Mouse (Mus musculus) MEL-GATA-1-ER (cell line): ENCODE data around the gene Art2b.
A peak's percentile ranks its signal among the peaks of the same experiment; 100 is the strongest.
"Not testable (repeated sequence)": the region's sequence is repeated elsewhere in the genome, so short reads cannot be mapped to it uniquely, and the experiment has no call there.

Experiments
- DNase-seq: peaks from one replicate; pipeline ENCODE4 v3.0.0-alpha.2; 2012; ENCODE audit warnings: low read depth; ENCODE audit errors: extremely low read depth

Art2b gene

GRCm38 (mm10) chr7:101585408-101585807, at the start of gene Art2b:
Art2b (minus strand) TSS chr7:101585600.
- DNase-seq = no peak

DNA sequence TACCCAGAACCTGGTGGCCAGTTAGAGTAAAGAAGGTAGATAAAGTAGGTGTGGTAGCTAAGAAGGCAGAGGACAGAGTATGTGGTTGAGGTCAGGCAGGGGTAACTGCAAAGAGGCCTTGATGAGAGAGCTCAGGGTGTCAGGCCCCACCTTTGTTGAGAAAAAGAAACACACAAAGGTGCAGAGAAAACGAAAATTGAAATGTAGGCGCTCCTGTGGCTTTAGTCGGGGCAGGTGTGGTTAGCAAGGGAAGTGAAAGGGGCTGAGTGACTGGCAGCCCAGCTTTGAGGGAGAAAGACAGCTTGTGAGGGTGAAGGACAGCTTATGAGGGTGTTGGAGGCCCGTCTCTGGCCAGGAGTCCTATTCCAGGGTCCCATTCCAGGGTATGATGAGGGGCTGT, 49.1 kb upstream of the Art2b start:
- no peak for DNase-seq

DNA sequence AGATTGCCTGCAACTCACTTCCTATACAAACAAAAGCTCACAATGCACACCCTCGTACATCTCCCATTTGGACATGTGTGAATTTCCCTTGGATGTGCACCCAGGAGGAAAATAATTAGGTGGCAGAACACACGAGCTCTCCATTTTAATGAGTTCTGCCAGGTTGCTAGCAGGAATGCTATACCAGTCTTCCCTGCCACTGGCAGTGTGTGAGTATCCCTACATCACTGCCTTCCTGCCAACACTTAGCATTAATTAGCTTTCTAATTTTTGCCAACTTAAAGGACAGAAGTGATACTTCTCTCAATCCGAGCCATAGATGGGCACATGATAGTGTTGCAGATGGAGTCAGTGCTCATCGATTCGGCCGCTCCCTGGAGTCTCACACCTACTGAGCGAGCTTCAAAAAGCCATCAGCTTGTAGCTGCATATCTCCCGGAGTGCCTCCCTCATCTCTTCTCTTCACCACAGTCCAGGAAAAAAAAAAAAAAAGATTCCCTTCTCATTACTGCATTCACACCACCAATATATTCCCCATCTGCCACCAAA, 48.3 kb upstream of the Art2b start:
- no peak for DNase-seq

DNA sequence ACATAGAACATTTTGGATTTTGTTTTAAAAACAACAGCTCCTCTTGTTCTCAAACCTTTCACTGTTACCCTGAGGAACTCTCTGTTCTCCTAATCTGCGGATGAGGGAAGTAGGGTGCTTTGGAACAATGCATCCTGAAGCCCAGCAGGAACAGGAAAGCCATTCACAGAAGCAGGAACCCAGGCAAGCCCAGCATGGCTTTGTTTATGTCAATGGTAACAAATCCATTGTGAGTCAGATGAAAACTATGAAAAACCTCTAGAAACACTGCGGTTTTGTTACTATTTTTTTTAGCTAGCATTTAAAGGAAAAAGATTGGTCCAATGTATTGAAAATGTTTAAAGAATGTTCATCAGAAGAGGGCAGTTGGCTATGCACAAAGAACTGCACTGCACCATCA, 43.1 kb upstream of the Art2b start:
- no peak for DNase-seq

- not testable (repeated sequence) for DNase-seq
Observed at GRCm38 (mm10) chr7:101627166-101627565, 41.8 kb upstream of the Art2b start.

DNA sequence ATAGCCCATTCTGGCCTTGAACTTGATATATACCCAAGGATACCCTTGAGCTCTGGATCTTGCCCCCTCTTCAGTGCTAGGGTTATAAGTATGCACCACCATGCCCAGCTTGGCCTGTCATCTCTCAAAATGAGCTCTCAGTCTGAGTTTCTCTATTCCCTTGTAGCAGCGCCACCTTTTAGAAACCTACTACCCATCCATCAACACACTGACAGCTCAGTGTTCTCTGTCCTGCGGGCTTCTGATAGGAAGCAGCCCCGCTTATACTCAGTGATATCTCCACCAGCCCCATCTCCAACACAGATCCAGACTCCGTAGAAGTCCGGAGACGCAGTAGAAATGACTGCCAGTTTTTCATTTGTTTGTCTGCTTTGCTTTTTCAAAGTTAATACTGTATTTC, 38.9 kb upstream of the Art2b start:
- no peak for DNase-seq

GRCm38 (mm10) chr7:101621861-101622260, 36.5 kb upstream of the Art2b start:
- DNase-seq = peak; percentile 17

DNA sequence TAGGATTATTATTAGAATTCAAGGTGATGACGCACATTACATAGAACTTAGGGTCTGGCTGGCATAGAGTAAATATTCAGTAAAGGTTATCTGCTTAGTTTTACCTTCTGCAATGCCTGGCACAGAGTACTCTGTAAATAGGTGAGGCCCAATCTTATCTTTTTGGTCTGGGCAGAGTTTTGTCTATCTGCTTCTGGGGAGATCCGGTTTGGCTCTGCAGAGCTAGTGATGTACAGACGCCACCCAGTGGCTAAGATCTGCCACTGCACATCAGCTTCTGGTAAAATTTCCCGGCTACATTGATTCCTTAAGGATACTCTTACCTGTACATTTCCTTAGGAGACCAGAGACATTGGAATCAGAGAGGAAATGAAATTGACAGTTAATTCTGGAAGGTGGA, 35.0 kb upstream of the Art2b start:
- DNase-seq = peak; percentile 12

DNA sequence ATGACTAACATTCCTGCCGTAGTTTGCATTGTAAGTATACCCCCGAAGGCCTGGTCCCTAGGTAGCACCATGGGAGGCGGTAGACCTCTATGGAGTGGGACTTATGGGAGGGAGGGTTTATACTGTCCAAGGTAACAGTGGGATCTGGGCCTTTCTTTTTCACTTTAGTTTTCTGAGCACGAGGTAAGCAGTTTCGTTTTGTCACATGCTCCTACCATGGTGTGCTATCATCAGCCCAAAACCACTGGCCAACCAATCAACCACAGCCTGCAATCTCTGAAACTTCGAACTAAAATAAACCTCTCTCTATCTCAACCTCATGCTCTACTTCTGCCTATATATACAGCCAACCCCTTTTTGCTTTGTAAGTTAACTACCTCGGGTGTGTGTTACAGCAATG, 32.9 kb upstream of the Art2b start:
- DNase-seq = no peak

- DNase-seq = no peak
Observed at GRCm38 (mm10) chr7:101617438-101618165, 32.2 kb upstream of the Art2b start.

- DNase-seq = no peak
Observed at GRCm38 (mm10) chr7:101616136-101616835, 30.9 kb upstream of the Art2b start.

- DNase-seq = no peak
Observed at GRCm38 (mm10) chr7:101615406-101615805, 30.0 kb upstream of the Art2b start.

- DNase-seq = not testable (repeated sequence)
Observed at GRCm38 (mm10) chr7:101612786-101613527, 27.6 kb upstream of the Art2b start.

DNA sequence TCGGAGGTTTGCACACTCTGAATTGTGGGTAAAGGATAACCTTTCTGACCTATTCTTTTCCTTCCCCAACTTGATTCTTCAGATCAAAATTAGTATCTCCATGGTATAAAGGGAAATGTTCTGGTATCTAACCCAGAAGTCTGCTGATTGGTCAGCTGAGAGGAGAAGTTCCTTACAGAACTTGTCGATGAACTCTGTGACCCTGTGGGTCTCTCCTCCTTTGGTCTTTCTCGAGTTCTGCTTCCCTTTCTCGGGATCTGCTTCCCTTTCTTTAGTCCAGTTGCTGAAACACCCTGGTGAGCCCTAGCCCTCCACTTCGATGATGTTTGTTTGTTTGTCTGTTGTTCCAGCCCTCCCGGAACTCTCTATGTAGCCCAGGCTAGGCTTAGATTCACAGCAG, 22.4 kb upstream of the Art2b start:
- DNase-seq = no peak

- no peak for DNase-seq
Observed at GRCm38 (mm10) chr7:101600406-101600805, 15.0 kb upstream of the Art2b start.

DNA sequence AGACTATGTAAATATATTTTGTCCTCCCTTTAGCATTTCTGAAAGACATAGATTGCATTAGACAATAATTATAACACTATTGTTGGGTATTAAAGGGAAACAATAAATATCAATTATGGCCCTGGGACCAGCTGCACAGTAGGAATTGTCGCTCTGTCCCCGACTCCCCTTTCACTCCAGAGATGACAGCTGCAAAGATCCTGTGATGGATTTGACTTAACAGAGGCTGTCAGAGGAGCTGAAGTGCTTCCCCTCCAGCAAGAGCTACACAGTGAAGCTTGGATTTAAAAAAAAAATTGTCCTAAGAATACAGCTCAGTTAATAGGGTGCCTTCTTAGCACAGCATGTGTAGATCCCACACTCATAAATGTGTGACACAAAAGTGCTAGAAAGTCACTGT, 13.1 kb upstream of the Art2b start:
- no peak for DNase-seq

GRCm38 (mm10) chr7:101594969-101595368, 9.6 kb upstream of the Art2b start:
- DNase-seq = no peak

- DNase-seq = not testable (repeated sequence)
Observed at GRCm38 (mm10) chr7:101584271-101584670, 1.1 kb downstream of the Art2b start.

DNA sequence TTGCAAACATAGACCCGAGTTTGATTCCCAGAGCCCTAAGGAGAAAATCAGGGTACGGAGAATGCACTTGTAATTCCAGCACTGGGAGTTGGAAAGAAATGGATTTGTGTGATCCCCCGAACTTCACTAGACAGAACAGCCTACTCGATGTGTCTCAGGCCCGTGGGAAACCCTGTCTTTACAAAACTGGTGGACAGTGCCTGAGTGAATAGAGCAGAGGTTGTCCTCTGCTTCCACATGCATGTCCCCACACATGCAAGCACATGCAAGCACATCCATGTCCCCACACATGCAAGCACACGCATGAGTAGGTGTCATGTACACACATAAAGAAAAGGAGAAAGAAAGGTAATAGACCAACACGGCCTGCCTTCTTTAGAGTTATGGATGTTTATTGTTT, 3.4 kb downstream of the Art2b start:
- DNase-seq = no peak

DNA sequence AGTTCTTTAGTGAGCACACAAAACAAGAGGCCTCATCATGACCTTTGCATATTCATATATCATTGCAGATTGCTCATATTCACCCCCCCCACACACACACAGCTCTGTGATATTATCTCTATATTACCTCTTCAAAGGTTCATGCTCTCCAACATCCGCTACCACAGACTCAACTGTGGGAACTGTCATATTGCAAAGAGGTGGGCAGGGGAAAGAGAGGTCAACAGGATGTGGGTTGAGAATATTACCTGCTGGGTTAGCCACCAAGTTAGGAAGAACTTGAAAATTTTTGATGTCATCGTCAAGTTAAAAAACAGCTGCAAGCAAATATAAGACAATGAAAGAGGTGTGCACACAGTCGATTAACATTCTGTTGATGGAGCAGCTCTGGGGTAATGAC, 4.5 kb downstream of the Art2b start:
- not testable (repeated sequence) for DNase-seq

DNA sequence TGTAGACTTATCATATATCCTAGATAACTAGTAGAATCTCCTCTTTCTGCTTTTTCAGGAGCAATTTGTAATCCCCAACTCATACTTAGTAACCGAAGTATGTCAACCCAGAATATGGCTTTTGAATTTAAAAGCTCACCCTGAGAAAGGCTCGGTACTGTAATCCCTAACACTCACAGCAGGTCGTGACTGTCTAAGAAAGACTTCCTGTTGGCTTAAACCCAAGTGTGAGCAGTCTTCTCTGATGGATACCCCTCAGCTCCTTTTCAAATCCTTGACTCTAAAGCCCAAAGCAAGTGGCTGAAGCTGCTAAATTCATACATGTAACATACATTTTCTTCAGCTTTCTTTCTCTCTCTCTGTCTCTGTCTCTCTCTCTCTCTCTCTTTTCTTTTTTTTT, 11.0 kb downstream of the Art2b start:
- DNase-seq = no peak

DNA sequence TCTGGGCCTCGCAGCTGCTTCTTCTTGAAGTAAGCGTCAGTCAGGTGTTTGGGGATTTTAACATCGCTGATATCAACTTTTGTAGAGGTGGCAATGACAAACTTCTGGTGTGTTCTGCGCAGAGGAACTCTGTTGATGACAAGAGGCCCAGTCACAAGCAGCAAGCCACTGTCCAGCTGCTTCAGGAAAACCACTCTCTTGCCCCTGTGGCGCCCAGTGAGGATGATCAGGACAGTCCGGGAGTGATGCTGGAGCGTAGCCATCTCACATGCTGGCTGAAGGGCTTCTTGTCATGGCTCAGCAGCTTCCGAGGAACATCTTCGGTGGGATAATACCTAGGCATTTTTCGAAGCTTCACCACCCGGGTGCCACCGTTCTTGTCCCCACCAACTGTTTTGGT, 11.8 kb downstream of the Art2b start:
- not testable (repeated sequence) for DNase-seq
